Mouse (Mus musculus): ENCODE results near the gene Srl.
"Not testable (repeated sequence)": the region's sequence is repeated elsewhere in the genome, so short reads cannot be mapped to it uniquely, and the experiment has no call there.

The Srl gene

GRCm38 (mm10) chr16:4541501-4542198 lies at the start of gene Srl:
Srl (minus strand) TSS chr16:4541816.
- in situ Hi-C loops (cut with MboI), result no loop called here

GRCm38 (mm10) chr16:4590236-4590635 lies 48.6 kb upstream of the Srl start:
- in situ Hi-C loops (cut with MboI), result no loop called here

DNA sequence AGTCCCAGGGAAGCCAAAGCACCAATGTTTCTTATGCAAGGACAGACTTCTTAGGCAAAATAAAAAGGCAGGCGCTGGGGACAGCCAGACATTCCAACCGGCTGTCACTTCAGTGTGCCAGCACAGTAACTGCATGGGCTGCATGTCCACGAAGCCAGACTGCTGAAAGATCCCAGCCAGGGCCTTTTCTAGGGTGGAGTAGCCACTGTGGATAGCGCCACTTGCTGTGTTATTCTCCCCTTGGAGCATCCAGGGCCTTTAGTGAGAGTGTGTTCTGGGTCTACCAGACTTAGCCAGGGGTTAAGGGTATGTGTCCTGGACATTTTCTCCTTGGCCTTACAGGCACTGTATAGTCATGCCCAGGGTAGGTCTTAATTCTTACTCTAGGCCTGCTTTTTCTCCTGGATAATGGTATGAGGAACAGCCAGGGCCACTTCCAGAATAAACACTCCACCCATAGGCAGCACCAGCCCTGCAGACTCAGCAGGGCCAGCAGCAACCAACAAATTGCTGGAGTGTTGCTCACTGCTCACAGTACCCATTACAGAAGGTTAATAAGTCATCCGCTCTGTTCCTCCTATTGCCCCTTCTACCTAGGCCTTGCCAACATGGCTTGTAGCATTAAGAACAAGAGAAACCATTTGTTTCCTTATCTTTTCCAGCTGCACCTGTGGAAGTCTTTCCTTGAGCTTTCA lies 46.0 kb upstream of the Srl start:
- in situ Hi-C loops (cut with MboI), result no loop called here

GRCm38 (mm10) chr16:4586531-4587123 lies 45.0 kb upstream of the Srl start:
- in situ Hi-C loops (cut with MboI), result no loop called here

GRCm38 (mm10) chr16:4585642-4586530 lies 44.3 kb upstream of the Srl start:
- in situ Hi-C loops (cut with MboI), result no loop called here

- in situ Hi-C loops (cut with MboI), result no loop called here
These were observed 42.8 kb upstream of the Srl start for GRCm38 (mm10) chr16:4584438-4584837.

GRCm38 (mm10) chr16:4583807-4584206 lies 42.2 kb upstream of the Srl start:
- in situ Hi-C loops (cut with MboI), result no loop called here

DNA sequence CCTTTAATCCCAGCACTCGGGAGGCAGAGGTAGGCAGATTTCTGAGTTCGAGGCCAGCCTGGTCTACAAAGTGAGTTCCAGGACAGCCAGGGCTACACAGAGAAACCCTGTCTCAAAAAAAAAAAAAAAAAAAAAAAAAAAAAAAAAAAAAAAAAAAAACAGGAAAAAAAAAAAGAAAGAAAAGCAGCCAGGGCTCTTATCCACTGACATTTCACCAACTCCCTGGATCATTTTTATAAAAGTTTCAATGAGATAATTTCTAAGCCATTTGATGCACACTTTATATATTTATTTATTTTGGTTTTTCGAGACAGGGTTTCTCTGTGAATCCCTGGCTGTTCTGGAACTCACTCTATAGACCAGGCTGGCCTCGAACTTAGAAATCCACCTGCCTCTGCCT lies 39.6 kb upstream of the Srl start:
- in situ Hi-C loops (cut with MboI), result not testable (repeated sequence)

- in situ Hi-C loops (cut with MboI), result no loop called here
These were observed 37.0 kb upstream of the Srl start for GRCm38 (mm10) chr16:4578630-4579029.

DNA sequence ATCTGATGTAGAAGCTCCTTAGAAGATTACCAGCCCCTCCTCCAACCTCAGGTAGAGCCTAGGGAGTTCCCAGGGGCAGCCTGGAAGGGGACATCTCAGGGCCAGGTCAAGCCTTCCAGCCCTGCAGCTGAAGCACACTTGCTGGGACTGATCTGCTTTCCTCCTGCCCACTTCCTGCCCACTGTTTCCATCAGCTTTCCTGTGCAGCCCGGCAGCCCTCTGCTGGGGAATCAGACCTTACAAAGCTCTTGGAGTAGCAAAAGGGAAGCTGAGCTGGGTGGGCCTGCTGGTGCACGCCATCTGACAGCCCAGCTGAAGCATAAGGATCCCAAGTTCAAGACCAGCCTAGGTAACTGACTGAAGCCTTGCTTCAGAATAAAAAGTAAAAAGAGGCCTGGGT lies 35.3 kb upstream of the Srl start:
- in situ Hi-C loops (cut with MboI), result no loop called here

GRCm38 (mm10) chr16:4576038-4576437 lies 34.4 kb upstream of the Srl start:
- in situ Hi-C loops (cut with MboI), result no loop called here

- in situ Hi-C loops (cut with MboI), result loop anchor here (5.0 kb wide), 1 partner anchor 42 kb away; no protein-coding TSS in a partner anchor
These were observed 29.1 kb upstream of the Srl start for GRCm38 (mm10) chr16:4570737-4571136.

- in situ Hi-C loops (cut with MboI), result no loop called here
These were observed 26.3 kb upstream of the Srl start for GRCm38 (mm10) chr16:4567912-4568311.

GRCm38 (mm10) chr16:4560145-4560952 lies 18.7 kb upstream of the Srl start:
- in situ Hi-C loops (cut with MboI), result no loop called here

DNA sequence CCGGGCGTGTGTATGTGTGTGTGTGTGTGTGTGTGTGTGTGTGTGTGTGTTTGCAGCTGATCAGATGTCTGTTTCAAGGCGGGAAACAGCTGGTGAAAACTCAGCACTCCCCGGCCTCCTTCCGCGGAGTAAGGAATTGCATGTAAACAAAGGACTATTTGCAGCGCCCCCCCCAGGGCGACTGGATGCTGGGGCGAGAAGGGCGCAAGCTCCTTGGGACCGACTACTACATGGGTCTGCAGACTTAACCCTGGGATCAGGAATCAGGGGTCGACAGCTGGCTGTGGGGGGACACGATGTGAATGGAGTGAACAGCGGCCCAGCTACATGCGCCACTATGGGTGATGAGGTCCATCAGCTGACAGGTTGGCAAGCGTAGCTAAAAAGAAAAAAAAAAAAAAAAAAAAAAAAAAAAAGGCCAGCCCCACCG lies 18.1 kb upstream of the Srl start, which contains the start of gene Tfap4:
TSS of gene Tfap4 (minus strand) at position 140 of the 430 bp plus-strand sequence.
- in situ Hi-C loops (cut with MboI), result no loop called here

GRCm38 (mm10) chr16:4558980-4559631 lies 17.5 kb upstream of the Srl start:
- in situ Hi-C loops (cut with MboI), result no loop called here

DNA sequence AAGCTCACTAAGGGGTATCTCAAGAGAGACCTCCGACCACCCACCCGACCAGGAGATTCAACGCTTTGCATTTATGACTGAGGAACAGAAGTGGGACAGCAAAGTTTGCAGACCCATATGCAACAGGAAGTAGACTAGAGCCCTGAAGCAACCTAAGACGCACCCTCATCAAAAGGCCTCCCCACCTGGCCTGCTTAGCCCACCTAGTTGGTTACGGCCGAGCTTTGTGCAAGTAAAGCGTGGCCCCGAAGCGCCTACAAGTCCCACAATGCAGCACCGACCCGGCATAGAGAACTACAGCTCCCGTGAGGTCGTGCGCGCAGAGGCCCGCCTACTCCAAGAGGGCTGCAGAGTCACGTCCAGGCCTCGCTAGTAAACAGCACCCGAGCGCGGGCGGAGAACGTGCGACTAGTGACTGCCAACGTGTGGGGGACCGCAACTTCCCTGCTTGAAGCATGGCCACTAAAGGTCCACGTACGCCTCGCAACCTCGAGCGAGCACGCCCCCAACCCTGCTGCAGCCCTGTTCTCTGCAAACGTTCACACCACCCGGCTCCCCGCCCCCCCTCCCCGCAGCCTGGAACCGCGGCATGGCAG lies 16.9 kb upstream of the Srl start:
- in situ Hi-C loops (cut with MboI), result no loop called here

- in situ Hi-C loops (cut with MboI), result no loop called here
These were observed 16.3 kb upstream of the Srl start for GRCm38 (mm10) chr16:4557949-4558348.

GRCm38 (mm10) chr16:4557085-4557484 lies 15.5 kb upstream of the Srl start:
- in situ Hi-C loops (cut with MboI), result no loop called here

DNA sequence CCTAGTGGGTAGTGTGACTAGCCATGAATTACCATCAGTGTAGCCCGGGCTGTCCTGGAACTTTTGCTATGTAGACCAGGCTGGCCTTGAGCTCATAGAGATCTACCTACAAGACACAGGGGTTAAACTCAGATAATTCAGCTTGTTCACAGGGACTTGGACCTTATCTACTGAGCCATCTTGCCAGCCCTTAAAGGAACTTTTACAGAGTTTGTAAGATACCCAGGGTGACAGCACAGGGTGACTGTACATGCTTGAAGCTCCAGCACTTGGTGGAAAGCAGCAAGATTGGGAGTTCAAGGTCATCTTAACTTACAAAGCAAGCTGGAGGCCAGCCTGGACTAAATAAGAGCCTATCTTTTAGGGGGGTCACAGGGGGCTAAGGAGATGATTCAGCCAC lies 13.9 kb upstream of the Srl start:
- in situ Hi-C loops (cut with MboI), result no loop called here

Measured in mature B cell (primary cell).